Mouse (Mus musculus): ENCODE data around the gene Tet1. TPM values are rescaled to one million over a fixed set of nuclear protein-coding genes. Genes with fewer than 3 reads are reported as not detected.
"Not testable (repeated sequence)": the region's sequence is repeated elsewhere in the genome, so short reads cannot be mapped to it uniquely, and the experiment has no call there.

Tet1 gene
- polyA plus RNA-seq, 1 experiment from 2014 or later = 1.5 TPM

DNA sequence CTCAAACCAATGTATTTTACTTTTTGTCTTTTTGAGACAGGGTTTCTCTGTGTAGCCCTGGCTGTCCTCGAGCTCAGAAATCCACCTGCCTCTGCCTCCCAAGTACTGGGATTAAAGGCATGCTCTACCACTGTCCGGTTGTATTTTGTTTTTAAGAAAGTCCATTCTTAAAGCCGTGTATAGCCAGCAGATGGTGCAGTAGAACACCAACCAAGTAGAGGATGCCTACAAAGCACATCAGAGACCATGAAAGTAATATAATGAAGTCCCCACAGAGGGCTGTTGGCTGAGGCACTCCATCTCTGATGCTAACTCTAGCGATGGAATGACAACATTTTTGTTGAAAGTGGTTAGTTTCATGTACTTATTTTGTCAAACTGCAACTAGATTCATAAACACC is 98.8 kb downstream of the Tet1 start:
- TF ChIP-seq CTCF (IDR thresholded peaks at IDR 0.05) = peak; percentile 32
- H3K27me3 ChIP-seq = no peaks in the 10 kb centered on the region
- ChIA-PET CTCF (interaction anchor here (1.1 kb wide), 1 partner anchor 17 kb away, joined by 3 read pairs; no protein-coding TSS in a partner anchor), POLR2A (no interaction called here)
- in situ Hi-C loops (cut with MboI; ENCODE audit: low pct_unique_long_range_greater_than_20kb) = no loop called here
- no peak for ATAC-seq
- DNase-seq (ENCODE audit: low read depth, low spot score) = no peak

- ATAC-seq (no peak), DNase-seq (ENCODE audit: low read depth, low spot score) (no peak)
- CTCF ChIA-PET = interaction anchor here (1.1 kb wide), 1 partner anchor 15 kb away, joined by 3 read pairs; no protein-coding TSS in a partner anchor
- POLR2A ChIA-PET = no interaction called here
- no peak for TF ChIP-seq CTCF (IDR thresholded peaks at IDR 0.05)
- no peaks in the 10 kb centered on the region for H3K27me3 ChIP-seq
- in situ Hi-C loops (cut with MboI; ENCODE audit: low pct_unique_long_range_greater_than_20kb) = no loop called here
Measured at GRCm38 (mm10) chr10:62808766-62809165, 100.0 kb downstream of the Tet1 start.

DNA sequence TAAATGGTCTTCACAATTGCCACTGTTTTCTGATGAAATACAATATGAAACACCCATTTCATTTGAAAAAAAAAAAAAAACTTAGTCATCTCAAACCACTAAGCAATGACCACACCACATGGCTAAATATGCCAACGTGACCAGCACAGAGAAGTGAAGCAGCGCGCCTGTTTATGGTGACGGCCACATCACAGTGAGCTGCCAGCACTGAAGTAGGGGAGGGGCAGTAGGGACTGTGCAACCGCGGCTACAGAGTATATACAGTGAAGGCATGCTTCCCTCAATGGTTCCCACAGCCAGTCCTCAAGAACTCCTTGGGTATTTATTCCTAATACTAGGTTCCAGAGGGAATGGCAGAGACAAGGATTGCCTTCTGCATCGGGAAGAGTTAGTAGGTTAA is 100.5 kb downstream of the Tet1 start:
- ChIA-PET POLR2A (no interaction called here), CTCF (no interaction called here)
- DNase-seq (ENCODE audit: low read depth, low spot score) (no peak), ATAC-seq (no peak)
- TF ChIP-seq CTCF (IDR thresholded peaks at IDR 0.05) = no peak
- H3K27me3 ChIP-seq = no peaks in the 10 kb centered on the region
- in situ Hi-C loops (cut with MboI; ENCODE audit: low pct_unique_long_range_greater_than_20kb) = no loop called here

- DNase-seq (ENCODE audit: low read depth, low spot score) (no peak), ATAC-seq (no peak)
- CTCF ChIA-PET = interaction anchor here (0.8 kb wide), 1 partner anchor 11 kb away, joined by 3 read pairs; no protein-coding TSS in a partner anchor
- TF ChIP-seq CTCF (IDR thresholded peaks at IDR 0.05) = peak; percentile 62
- POLR2A ChIA-PET = no interaction called here
- in situ Hi-C loops (cut with MboI; ENCODE audit: low pct_unique_long_range_greater_than_20kb) = no loop called here
- no peaks in the 10 kb centered on the region for H3K27me3 ChIP-seq
Measured at GRCm38 (mm10) chr10:62804106-62804505, 104.7 kb downstream of the Tet1 start.

DNA sequence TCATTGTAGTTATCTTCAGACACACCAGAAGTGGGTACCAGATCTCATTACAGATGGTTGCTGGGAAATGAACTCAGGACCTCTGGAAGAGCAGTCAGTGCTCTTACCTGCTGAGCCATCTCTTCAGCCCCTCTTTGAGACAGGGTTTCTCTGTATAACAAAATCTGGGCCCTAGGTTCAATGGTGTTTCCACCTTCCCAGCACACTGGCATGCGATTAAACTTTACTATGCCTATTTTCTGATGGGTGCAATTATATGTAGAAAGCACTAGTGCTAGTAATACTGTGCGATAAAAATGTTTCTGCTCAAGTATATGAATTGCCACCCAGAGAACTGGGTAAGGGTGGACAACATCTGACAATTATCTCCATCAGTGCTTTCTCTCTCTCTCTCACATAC is 105.5 kb downstream of the Tet1 start:
- no peaks in the 10 kb centered on the region for H3K27me3 ChIP-seq
- ChIA-PET POLR2A (no interaction called here), CTCF (no interaction called here)
- no peak for ATAC-seq
- TF ChIP-seq CTCF (IDR thresholded peaks at IDR 0.05) = no peak
- DNase-seq (ENCODE audit: low read depth, low spot score) = no peak
- in situ Hi-C loops (cut with MboI; ENCODE audit: low pct_unique_long_range_greater_than_20kb) = no loop called here

DNA sequence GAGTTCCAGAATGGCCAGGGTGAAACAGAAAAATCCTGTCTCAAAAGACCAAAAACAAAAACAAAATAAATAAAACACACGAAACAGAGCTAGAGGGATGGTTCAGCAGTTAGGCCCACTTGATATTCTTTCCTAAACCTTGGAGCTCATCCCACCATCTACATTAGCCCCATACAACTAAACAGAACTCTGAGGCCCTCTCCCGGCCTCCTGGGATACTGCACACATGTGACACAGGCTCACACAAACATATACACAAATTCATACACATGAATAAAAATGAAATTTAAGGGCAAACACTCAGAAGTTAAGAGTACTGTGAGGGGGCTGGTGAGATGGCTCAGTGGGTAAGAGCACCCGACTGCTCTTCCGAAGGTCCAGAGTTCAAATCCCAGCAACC is 114.6 kb downstream of the Tet1 start:
- ATAC-seq (no peak), DNase-seq (ENCODE audit: low read depth, low spot score) (no peak)
- POLR2A ChIA-PET = no interaction called here
- H3K27me3 ChIP-seq = no peaks in the 10 kb centered on the region
- in situ Hi-C loops (cut with MboI; ENCODE audit: low pct_unique_long_range_greater_than_20kb) = no loop called here
- no peak for TF ChIP-seq CTCF (IDR thresholded peaks at IDR 0.05)
- CTCF ChIA-PET = no interaction called here

DNA sequence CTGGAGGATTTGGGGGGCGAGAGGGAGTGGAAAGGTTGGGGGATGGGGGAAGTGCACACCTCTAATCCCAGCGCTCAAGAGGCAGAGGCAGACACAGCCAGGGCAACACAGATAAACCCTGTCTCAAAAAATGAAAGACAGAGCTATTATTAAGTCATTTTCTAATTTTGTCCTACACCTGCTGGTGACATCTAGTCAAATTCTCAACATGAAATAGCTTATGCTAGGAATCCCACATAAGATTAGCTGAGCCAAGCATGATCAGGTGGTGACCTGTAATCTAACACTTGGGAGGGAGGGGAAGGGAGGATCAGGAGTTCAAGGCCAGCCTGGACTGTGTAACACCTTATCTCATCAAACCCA is 115.7 kb downstream of the Tet1 start:
- ATAC-seq = no peak
- ChIA-PET CTCF (interaction anchor here (1.0 to 1.6 kb wide), 3 partner anchors 9 to 16 kb away, joined by 3 to 4 read pairs (median 3); no protein-coding TSS in a partner anchor), POLR2A (no interaction called here)
- H3K27me3 ChIP-seq = no peaks in the 10 kb centered on the region
- DNase-seq (ENCODE audit: low read depth, low spot score) = no peak
- in situ Hi-C loops (cut with MboI; ENCODE audit: low pct_unique_long_range_greater_than_20kb) = no loop called here
- no peak for TF ChIP-seq CTCF (IDR thresholded peaks at IDR 0.05)

- DNase-seq (ENCODE audit: low read depth, low spot score) = peak; percentile 83
- ATAC-seq = peak; percentile 98
- ChIA-PET POLR2A (interaction anchor here (0.6 kb wide), 1 partner anchor 115 kb away, joined by 3 read pairs; no protein-coding TSS in a partner anchor), CTCF (interaction anchor here (1.0 to 1.6 kb wide), 3 partner anchors 10 to 17 kb away, joined by 3 to 4 read pairs (median 3); no protein-coding TSS in a partner anchor)
- H3K27me3 ChIP-seq = no peaks in the 10 kb centered on the region
- TF ChIP-seq CTCF (IDR thresholded peaks at IDR 0.05) = no peak
- in situ Hi-C loops (cut with MboI; ENCODE audit: low pct_unique_long_range_greater_than_20kb) = no loop called here
Measured at GRCm38 (mm10) chr10:62792177-62793090, 116.4 kb downstream of the Tet1 start, which contains the start of gene Ccar1. Gene Ccar1, minus strand, starts transcription at chr10:62792286.

- in situ Hi-C loops (cut with MboI; ENCODE audit: low pct_unique_long_range_greater_than_20kb) = no loop called here
- no peak for TF ChIP-seq CTCF (IDR thresholded peaks at IDR 0.05)
- CTCF ChIA-PET = no interaction called here
- peak; percentile 29 for ATAC-seq
- DNase-seq (ENCODE audit: low read depth, low spot score) = no peak
- no peaks in the 10 kb centered on the region for H3K27me3 ChIP-seq
- POLR2A ChIA-PET = interaction anchor here (0.6 kb wide), 1 partner anchor 114 kb away, joined by 3 read pairs; no protein-coding TSS in a partner anchor
Measured at GRCm38 (mm10) chr10:62791251-62792176, 117.3 kb downstream of the Tet1 start.

- in situ Hi-C loops (cut with MboI; ENCODE audit: low pct_unique_long_range_greater_than_20kb); CTCF ChIA-PET; ATAC-seq; H3K27me3 ChIP-seq; DNase-seq (ENCODE audit: low read depth, low spot score); POLR2A ChIA-PET: not testable (repeated sequence)
Measured at GRCm38 (mm10) chr10:62781776-62782175, 127.0 kb downstream of the Tet1 start.

Other genes starting within 250 kb of the Tet1 start
- gene Stox1, start 182.9 kb downstream of the Tet1 start, polyA plus RNA-seq (2021) = 0.06 TPM
- 92.3 TPM for gene Ccar1, start 116.7 kb downstream of the Tet1 start, polyA plus RNA-seq (2021)
- 27.4 TPM for gene Slc25a16, start 11.6 kb upstream of the Tet1 start, polyA plus RNA-seq (2021)
- 8.3 TPM for gene Dna2, start 38.0 kb upstream of the Tet1 start, polyA plus RNA-seq (2021)
- gene Rufy2, start 71.2 kb upstream of the Tet1 start, polyA plus RNA-seq (2021) = 26.5 TPM
- gene Hnrnph3, start 115.2 kb upstream of the Tet1 start, polyA plus RNA-seq (2021) = 47.3 TPM
- 3.8 TPM for gene Pbld2, start 115.3 kb upstream of the Tet1 start, polyA plus RNA-seq (2021)
- 0.59 TPM for gene Pbld1, start 151.2 kb upstream of the Tet1 start, polyA plus RNA-seq (2021)
- gene Atoh7, start 190.7 kb upstream of the Tet1 start, polyA plus RNA-seq (2021) = not detected